Mouse (Mus musculus): ENCODE measurements around the gene Ppt1.

DNA sequence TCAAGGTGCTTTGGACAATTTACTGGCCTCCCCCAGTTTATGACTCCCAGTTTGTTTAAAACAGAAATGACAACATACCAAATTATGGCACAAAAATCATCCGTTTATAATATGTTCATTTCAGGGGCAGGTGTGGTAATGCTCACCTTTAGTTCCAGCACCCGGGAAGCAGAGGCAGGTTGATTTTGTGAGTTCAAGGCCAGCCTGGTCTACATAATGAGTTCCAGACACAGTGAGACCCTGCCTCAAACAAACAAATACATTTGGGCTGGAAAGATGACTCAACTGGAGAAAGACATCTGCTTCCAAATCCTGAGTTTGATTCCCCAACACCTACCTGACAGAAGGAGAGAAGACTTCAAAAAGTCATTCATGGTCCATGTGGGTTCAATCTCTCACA lies 51.3 kb downstream of the Ppt1 start:
- no peak for TF ChIP-seq CTCF (IDR thresholded peaks at IDR 0.05; ENCODE audit: low read depth, low read length)
- no peak; the same call in 1 of the 2 replicates for TF ChIP-seq POLR2A (IDR thresholded peaks at IDR 0.05; ENCODE audit: borderline replicate concordance, low read depth, low read length)
